Mouse (Mus musculus): ENCODE results near the gene Zbtb25. TPM values are rescaled to one million over a fixed set of nuclear protein-coding genes. Genes with fewer than 3 reads are reported as not detected.

The Zbtb25 gene
- polyA plus RNA-seq (2014; fragmentation: Nextera tagmentation; extraction: Ambion mirVana) = 16.1 and 17.7 TPM in 2 replicates

DNA sequence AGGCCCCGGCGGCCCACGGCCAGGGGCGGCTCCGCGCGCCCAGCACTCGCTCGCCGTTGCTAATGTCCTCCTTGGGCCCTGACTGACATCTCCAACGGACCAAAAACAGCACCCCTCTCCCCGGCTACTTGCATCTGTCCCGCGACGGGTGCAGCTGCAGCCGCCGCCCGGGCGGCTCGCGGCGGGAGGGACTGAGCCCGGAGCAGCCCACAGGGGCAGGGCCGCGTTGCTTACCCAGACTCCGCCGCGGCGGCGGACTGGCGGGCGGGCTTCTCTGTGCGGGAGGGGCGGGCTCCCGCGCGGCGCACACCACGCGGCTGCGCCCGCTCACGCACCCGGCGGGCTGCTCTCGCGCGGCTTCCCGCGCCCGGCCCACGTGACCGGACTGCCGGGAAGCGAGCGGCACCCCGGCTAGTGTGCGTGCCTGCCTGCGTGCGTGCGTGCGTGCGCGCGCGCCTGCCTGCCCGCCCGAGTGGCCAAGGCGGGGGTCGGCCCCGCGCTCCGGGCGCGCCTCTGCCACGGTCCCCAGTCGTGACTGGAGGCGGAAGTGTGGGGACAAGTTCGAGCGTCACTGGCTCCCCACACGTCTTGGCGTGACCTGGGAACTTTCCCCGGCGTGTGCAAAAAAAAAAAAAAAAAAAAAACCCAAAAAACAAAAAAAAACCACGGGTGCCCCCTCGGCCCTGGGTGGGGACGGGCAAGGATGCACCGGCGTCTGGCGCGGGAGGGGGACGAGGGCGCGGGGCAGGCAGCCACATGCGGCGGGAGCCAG, at the start of gene Zbtb25:
Gene Zbtb25 (minus strand): TSS at position 397 of the 772 bp plus-strand sequence.
- Histone ChIP-seq H3K4me1 (replicated peaks; ENCODE audit: control insufficient read depth, insufficient read depth, low read length) (peaks cover 33% of the 10 kb centered on the region), H3K27ac (ENCODE audit: low read depth) (peak within 1 kb of the TSS; percentile 100), H3K9me3 (ENCODE audit: control insufficient read depth, low read length) (no peaks in the 10 kb centered on the region), H3K27me3 (replicated peaks; ENCODE audit: control insufficient read depth, insufficient read depth, low read length) (no peaks in the 10 kb centered on the region), H3K4me3 (ENCODE audit: low read depth, low read length) (peak within 1 kb of the TSS; percentile 96), H3K9ac (ENCODE audit: low read length) (peak within 1 kb of the TSS; percentile 99), H3K4me2 (ENCODE audit: low read length) (peak within 1 kb of the TSS; percentile 94), H3K36me3 (ENCODE audit: control insufficient read depth, insufficient read depth, low read length) (no peaks in the 10 kb centered on the region)
- DNase-seq (ENCODE audit: low spot score) (peak; percentile 91), ATAC-seq (replicated peaks; ENCODE audit: low FRiP score, low TSS enrichment, low read depth) (peak; percentile 80)
- under 1% methylated on average over 93 of the region's 96 CpGs for WGBS

DNA sequence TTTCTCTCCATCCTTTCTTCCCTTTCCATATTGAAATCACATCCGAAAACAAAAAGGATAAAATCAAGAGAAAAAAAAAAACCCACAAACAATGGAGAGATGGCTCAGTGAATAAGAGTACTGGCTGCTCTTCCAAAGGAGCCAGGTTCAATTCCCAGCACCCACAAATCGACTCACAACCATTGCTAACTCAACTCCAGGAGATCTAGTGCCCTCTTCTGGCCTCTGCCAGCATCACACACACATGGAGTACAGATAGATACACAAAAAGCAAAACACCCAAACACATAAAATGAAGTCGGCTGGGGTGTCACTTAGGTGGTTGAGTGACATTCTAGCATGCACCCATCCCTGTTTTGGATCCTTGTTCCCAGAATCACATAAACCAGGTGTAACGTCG, 48.9 kb upstream of the Zbtb25 start:
- no peak overlapping the region for H3K27ac ChIP-seq (ENCODE audit: low read depth)
- DNase-seq (ENCODE audit: low spot score) (no peak), ATAC-seq (replicated peaks; ENCODE audit: low FRiP score, low TSS enrichment, low read depth) (no peak)
- no peak overlapping the region for H3K9ac ChIP-seq (ENCODE audit: low read length)
- H3K4me3 ChIP-seq (ENCODE audit: low read depth, low read length) = no peak overlapping the region
- H3K9me3 ChIP-seq (ENCODE audit: control insufficient read depth, low read length) = 0 out of 2 replicates have a peak, but pooled peaks cover 4% of the 10 kb centered on the region
- H3K27me3 ChIP-seq (replicated peaks; ENCODE audit: control insufficient read depth, insufficient read depth, low read length) = no peaks in the 10 kb centered on the region
- H3K4me1 ChIP-seq (replicated peaks; ENCODE audit: control insufficient read depth, insufficient read depth, low read length) = no peaks in the 10 kb centered on the region
- WGBS = 95% methylated on average over 5 of the region's 5 CpGs
- no peak overlapping the region for H3K4me2 ChIP-seq (ENCODE audit: low read length)
- H3K36me3 ChIP-seq (ENCODE audit: control insufficient read depth, insufficient read depth, low read length) = no peaks in the 10 kb centered on the region

GRCm38 (mm10) chr12:76417433-76417854, 48.0 kb upstream of the Zbtb25 start, which contains the start of gene Ppp1r36:
Ppp1r36 (plus strand) TSS chr12:76417538.
- DNase-seq (ENCODE audit: low spot score) (peak; percentile 71), ATAC-seq (replicated peaks; ENCODE audit: low FRiP score, low TSS enrichment, low read depth) (peak; percentile 78)
- H3K9me3 ChIP-seq (ENCODE audit: control insufficient read depth, low read length) = 0 out of 2 replicates have a peak, but pooled peaks cover 4% of the 10 kb centered on the region
- WGBS = 2% methylated on average over 37 of the region's 37 CpGs
- H3K27me3 ChIP-seq (replicated peaks; ENCODE audit: control insufficient read depth, insufficient read depth, low read length) = no peaks in the 10 kb centered on the region
- peak within 1 kb of the TSS; percentile 86 for H3K4me2 ChIP-seq (ENCODE audit: low read length)
- H3K36me3 ChIP-seq (ENCODE audit: control insufficient read depth, insufficient read depth, low read length) = no peaks in the 10 kb centered on the region
- H3K4me3 ChIP-seq (ENCODE audit: low read depth, low read length) = peak within 1 kb of the TSS; percentile 36
- H3K9ac ChIP-seq (ENCODE audit: low read length) = peak within 1 kb of the TSS; percentile 43
- no peaks in the 10 kb centered on the region for H3K4me1 ChIP-seq (replicated peaks; ENCODE audit: control insufficient read depth, insufficient read depth, low read length)
- no peak within 1 kb of the TSS for H3K27ac ChIP-seq (ENCODE audit: low read depth)

DNA sequence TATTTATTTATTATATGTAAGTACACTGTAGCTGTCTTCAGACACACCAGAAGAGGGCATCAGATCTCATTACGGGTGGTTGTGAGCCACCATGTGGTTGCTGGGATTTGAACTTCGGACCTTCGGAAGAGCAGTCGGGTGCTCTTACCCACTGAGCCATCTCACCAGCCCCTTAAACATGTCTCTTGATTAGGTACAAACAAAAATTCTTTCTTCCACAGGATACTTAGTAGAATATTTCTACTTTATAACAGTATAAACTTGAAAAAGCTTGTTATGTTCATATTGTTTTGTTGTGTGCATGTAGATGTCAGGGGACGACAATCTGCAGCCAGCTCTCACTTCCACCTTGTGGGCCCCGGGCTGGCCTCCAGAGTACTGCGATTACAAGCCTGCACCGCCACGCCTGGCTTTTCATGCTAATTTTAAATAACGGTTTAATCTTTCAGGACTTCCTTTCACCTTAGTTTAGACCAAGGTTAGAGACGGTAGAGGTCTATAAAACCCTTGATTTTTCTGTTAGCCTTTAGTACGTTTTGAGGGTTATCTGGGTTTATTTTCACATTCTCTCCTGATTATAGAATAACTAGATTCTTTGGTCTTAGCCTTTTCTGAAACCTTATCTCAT, 46.1 kb upstream of the Zbtb25 start:
- H3K36me3 ChIP-seq (ENCODE audit: control insufficient read depth, insufficient read depth, low read length) = no peaks in the 10 kb centered on the region
- 0 out of 2 replicates have a peak, but pooled peaks cover 4% of the 10 kb centered on the region for H3K9me3 ChIP-seq (ENCODE audit: control insufficient read depth, low read length)
- no peak overlapping the region for H3K27ac ChIP-seq (ENCODE audit: low read depth)
- no peak overlapping the region for H3K4me3 ChIP-seq (ENCODE audit: low read depth, low read length)
- no peak for ATAC-seq (replicated peaks; ENCODE audit: low FRiP score, low TSS enrichment, low read depth)
- WGBS = 81% methylated on average over 11 of the region's 12 CpGs
- no peaks in the 10 kb centered on the region for H3K27me3 ChIP-seq (replicated peaks; ENCODE audit: control insufficient read depth, insufficient read depth, low read length)
- no peak for DNase-seq (ENCODE audit: low spot score)
- no peak overlapping the region for H3K4me2 ChIP-seq (ENCODE audit: low read length)
- H3K4me1 ChIP-seq (replicated peaks; ENCODE audit: control insufficient read depth, insufficient read depth, low read length) = no peaks in the 10 kb centered on the region
- H3K9ac ChIP-seq (ENCODE audit: low read length) = no peak overlapping the region

GRCm38 (mm10) chr12:76409166-76409565, 39.8 kb upstream of the Zbtb25 start:
- H3K36me3 ChIP-seq (ENCODE audit: control insufficient read depth, insufficient read depth, low read length) = no peaks in the 10 kb centered on the region
- no peak overlapping the region for H3K9ac ChIP-seq (ENCODE audit: low read length)
- H3K4me3 ChIP-seq (ENCODE audit: low read depth, low read length) = no peak overlapping the region
- WGBS = 56% methylated on average over 4 of the region's 4 CpGs
- DNase-seq (ENCODE audit: low spot score) (no peak), ATAC-seq (replicated peaks; ENCODE audit: low FRiP score, low TSS enrichment, low read depth) (no peak)
- peaks cover 10% of the 10 kb centered on the region for H3K4me1 ChIP-seq (replicated peaks; ENCODE audit: control insufficient read depth, insufficient read depth, low read length)
- H3K27ac ChIP-seq (ENCODE audit: low read depth) = no peak overlapping the region
- H3K27me3 ChIP-seq (replicated peaks; ENCODE audit: control insufficient read depth, insufficient read depth, low read length) = peaks cover 35% of the 10 kb centered on the region
- H3K9me3 ChIP-seq (ENCODE audit: control insufficient read depth, low read length) = no peaks in the 10 kb centered on the region
- no peak overlapping the region for H3K4me2 ChIP-seq (ENCODE audit: low read length)

- no peak for ATAC-seq (replicated peaks; ENCODE audit: low FRiP score, low TSS enrichment, low read depth)
- 45% methylated on average over 1 of the region's 1 CpGs for WGBS
- no peaks in the 10 kb centered on the region for H3K9me3 ChIP-seq (ENCODE audit: control insufficient read depth, low read length)
Measured at GRCm38 (mm10) chr12:76407184-76407583, 37.8 kb upstream of the Zbtb25 start.

DNA sequence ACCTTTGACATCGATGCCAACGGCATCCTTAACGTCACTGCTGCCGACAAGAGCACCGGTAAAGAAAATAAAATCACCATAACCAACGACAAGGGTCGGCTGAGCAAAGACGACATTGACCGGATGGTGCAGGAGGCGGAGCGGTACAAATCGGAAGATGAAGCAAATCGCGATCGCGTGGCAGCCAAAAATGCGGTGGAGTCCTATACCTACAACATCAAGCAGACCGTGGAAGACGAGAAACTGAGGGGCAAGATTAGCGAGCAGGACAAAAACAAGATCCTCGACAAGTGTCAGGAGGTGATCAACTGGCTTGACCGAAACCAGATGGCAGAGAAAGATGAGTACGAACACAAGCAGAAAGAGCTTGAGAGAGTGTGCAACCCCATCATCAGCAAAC, 36.6 kb upstream of the Zbtb25 start:
- no peak for DNase-seq (ENCODE audit: low spot score)
- Histone ChIP-seq H3K4me3 (ENCODE audit: low read depth, low read length) (peak overlapping the region; percentile 22), H3K9ac (ENCODE audit: low read length) (no peak overlapping the region), H3K4me2 (ENCODE audit: low read length) (peak overlapping the region; percentile 91), H3K27ac (ENCODE audit: low read depth) (no peak overlapping the region), H3K36me3 (ENCODE audit: control insufficient read depth, insufficient read depth, low read length) (no peaks in the 10 kb centered on the region), H3K27me3 (replicated peaks; ENCODE audit: control insufficient read depth, insufficient read depth, low read length) (peaks cover 37% of the 10 kb centered on the region), H3K9me3 (ENCODE audit: control insufficient read depth, low read length) (no peaks in the 10 kb centered on the region), H3K4me1 (replicated peaks; ENCODE audit: control insufficient read depth, insufficient read depth, low read length) (peaks cover 13% of the 10 kb centered on the region)
- no peak for ATAC-seq (replicated peaks; ENCODE audit: low FRiP score, low TSS enrichment, low read depth)
- WGBS = 3% methylated on average over 23 of the region's 23 CpGs

More at GRCm38 (mm10) chr12:76407184-76407583, 37.8 kb upstream of the Zbtb25 start:
- Histone ChIP-seq H3K36me3 (ENCODE audit: control insufficient read depth, insufficient read depth, low read length) (no peaks in the 10 kb centered on the region), H3K4me2 (ENCODE audit: low read length) (no peak overlapping the region), H3K27ac (ENCODE audit: low read depth) (no peak overlapping the region), H3K4me1 (replicated peaks; ENCODE audit: control insufficient read depth, insufficient read depth, low read length) (peaks cover 13% of the 10 kb centered on the region), H3K9ac (ENCODE audit: low read length) (no peak overlapping the region), H3K4me3 (ENCODE audit: low read depth, low read length) (no peak overlapping the region), H3K27me3 (replicated peaks; ENCODE audit: control insufficient read depth, insufficient read depth, low read length) (peaks cover 35% of the 10 kb centered on the region)
- DNase-seq (ENCODE audit: low spot score) = no peak

- 3% methylated on average over 61 of the region's 64 CpGs for WGBS
- Histone ChIP-seq H3K4me2 (ENCODE audit: low read length) (peak overlapping the region; percentile 91), H3K9ac (ENCODE audit: low read length) (no peak overlapping the region; the same call in 1 of the 2 replicates), H3K27me3 (replicated peaks; ENCODE audit: control insufficient read depth, insufficient read depth, low read length) (peaks cover 37% of the 10 kb centered on the region), H3K27ac (ENCODE audit: low read depth) (no peak overlapping the region), H3K36me3 (ENCODE audit: control insufficient read depth, insufficient read depth, low read length) (no peaks in the 10 kb centered on the region), H3K4me3 (ENCODE audit: low read depth, low read length) (peak overlapping the region; percentile 70), H3K9me3 (ENCODE audit: control insufficient read depth, low read length) (no peaks in the 10 kb centered on the region), H3K4me1 (replicated peaks; ENCODE audit: control insufficient read depth, insufficient read depth, low read length) (peaks cover 13% of the 10 kb centered on the region)
- DNase-seq (ENCODE audit: low spot score) (peak; percentile 78), ATAC-seq (replicated peaks; ENCODE audit: low FRiP score, low TSS enrichment, low read depth) (no peak)
Measured at GRCm38 (mm10) chr12:76405183-76405970, 36.0 kb upstream of the Zbtb25 start.

Data from intestine, embryonic 14.5 days (tissue).